Mouse (Mus musculus): Measurements from ENCODE around the gene Rxrb.

GRCm38 (mm10) chr17:34087386-34087785, 55.8 kb downstream of the Rxrb start:
- TF ChIP-seq CTCF (IDR thresholded peaks at IDR 0.05; ENCODE audit: insufficient read depth, low read length), result no peak
- TF ChIP-seq POLR2A (IDR thresholded peaks at IDR 0.05; ENCODE audit: borderline replicate concordance, extremely low read depth, low read depth, low read length), result no peak
